Mouse (Mus musculus) G1E-ER4 (cell line): ENCODE data around the gene Ccdc148. TPM values are rescaled to one million over a fixed set of nuclear protein-coding genes. Genes with fewer than 3 reads are reported as not detected.

Experiments used
- GATA1 ChIP-seq: IDR thresholded peaks from one replicate; pipeline ENCODE4 v1.8.0; 2012; ENCODE audit warnings: low read length, inconsistent platforms
- polyA plus RNA-seq: library from polyadenylated mRNA; stranded (reverse); fragments of >175 nt; gene quantifications from 2 replicates; pipeline ENCODE4 v1.2.3, GENCODE M21; 2012

Gene Ccdc148
- polyA plus RNA-seq, 1 experiment, result not detected

- no peak for TF ChIP-seq GATA1
Measured at GRCm38 (mm10) chr2:59161441-59162284, 1.2 kb upstream of the Ccdc148 start.

GRCm38 (mm10) chr2:59161021-59161440 is 548 bp upstream of the Ccdc148 start:
- no peak for TF ChIP-seq GATA1

DNA sequence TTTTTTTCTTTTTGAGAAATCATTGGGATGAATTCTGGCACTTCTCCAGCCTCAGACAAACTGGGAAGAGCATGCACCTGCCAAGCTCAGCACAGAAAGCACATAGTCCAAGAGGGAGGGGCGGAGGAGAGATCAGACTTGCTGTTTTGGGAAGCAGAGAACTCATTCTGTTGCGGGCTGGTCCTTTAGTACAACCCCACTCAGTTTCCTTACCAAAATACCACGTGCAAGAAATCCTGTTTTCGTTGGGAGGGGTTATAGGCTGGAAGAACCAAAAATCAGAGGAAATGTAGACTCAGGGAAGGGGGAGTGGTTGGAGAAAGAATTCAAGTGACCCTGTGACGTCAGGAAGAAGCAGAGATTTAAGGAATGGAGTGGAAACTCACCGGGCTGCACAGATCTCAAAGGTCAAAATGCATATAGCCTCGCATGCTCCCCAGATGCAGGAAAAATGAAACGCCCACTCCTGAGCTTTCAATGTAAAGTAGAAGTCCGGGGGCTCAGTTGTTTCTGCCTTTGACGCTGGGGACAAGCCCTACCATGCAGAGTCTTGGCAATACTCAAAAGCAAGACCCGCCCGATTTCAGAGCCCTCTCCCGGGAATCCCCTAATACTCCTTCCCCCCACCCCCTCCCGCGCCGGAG is 400 bp downstream of the Ccdc148 start:
- no peak for TF ChIP-seq GATA1

- TF ChIP-seq GATA1, result no peak
Measured at GRCm38 (mm10) chr2:59158117-59158516, 2.4 kb downstream of the Ccdc148 start.

- TF ChIP-seq GATA1, result no peak
Measured at GRCm38 (mm10) chr2:59155428-59155827, 5.1 kb downstream of the Ccdc148 start.

GRCm38 (mm10) chr2:59131044-59131443 is 29.4 kb downstream of the Ccdc148 start:
- TF ChIP-seq GATA1, result no peak

DNA sequence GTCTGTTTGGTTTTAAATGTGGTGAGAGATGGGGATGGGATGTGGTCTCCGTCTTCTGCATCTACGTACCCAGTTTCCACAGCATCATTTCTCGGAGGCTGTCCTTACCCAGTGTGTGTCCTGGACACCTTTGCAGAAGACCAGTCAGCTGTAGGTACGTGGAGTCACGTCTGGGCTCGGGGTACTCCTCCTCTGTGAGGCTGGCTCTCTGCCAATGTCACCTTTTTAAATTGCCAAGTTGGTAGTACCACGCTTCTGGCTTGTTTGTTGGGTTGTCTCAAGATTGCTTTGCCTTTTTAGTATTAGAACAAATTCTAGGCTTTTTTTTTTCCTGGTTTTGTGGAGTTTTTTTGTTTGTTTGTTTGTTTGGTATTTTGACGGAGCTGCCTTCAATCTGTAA is 30.7 kb downstream of the Ccdc148 start:
- no peak for TF ChIP-seq GATA1

DNA sequence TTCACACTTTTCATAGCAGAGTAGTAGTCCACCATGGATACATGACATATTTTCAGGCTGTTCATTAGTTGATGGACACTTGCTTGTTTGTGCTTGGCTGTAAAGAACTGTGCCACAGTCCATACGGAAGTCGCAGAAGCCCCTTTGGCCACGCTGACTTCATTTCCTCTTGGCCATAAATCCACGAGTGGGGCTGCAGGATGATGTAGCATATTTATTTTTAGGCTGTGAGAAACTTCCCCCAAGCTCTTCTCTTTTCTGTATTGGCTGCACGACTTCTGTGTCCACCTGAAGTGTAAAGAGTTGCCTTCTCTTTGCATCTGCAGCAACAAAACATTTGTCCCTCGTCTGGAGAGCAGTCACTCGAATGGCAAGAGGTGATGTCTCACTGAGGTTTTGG is 31.5 kb downstream of the Ccdc148 start:
- no peak for TF ChIP-seq GATA1

GRCm38 (mm10) chr2:59055615-59056145 is 104.8 kb downstream of the Ccdc148 start:
- TF ChIP-seq GATA1, result no peak

DNA sequence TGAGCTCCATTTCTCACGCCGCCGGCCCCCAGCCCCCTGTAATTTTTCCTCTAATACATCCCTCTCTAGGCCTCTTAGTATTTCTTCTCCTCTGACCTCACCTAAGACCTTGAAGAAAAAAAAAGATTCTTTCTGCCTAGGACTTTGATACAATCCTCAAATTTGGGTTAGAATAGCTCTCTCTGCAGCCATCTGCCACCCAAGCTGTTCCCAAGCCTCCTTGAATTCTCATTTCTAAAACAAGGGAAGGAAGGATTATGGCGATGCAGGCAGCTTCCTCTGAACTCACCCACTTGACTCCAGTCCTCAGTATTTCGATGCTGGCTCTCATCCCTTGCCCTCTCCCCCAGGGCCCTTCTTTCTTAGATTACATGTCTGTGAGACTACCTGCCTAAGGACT is 106.1 kb downstream of the Ccdc148 start:
- no peak for TF ChIP-seq GATA1

GRCm38 (mm10) chr2:59053461-59054039 is 106.9 kb downstream of the Ccdc148 start:
- no peak for TF ChIP-seq GATA1

GRCm38 (mm10) chr2:59050245-59050824 is 110.1 kb downstream of the Ccdc148 start:
- no peak for TF ChIP-seq GATA1

DNA sequence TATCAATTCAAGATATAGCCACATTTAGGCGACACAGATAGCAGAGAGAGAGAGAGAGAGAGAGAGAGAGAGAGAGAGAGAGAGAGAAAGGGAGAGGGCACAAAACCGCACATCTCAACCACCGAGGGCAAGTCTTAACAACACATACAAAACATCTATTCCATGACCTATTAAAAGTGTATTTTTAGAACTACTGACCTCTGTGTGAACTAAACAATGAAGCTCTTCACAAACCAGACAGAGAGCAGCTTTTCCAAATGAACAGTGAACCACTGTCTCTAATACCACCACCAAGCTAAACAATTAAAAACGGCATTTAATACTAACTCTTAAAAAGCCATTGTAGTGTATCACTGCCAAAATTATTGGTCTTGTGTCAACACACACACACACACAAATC is 110.8 kb downstream of the Ccdc148 start:
- no peak for TF ChIP-seq GATA1

GRCm38 (mm10) chr2:59048775-59049451 is 111.6 kb downstream of the Ccdc148 start:
- no peak for TF ChIP-seq GATA1

GRCm38 (mm10) chr2:59043313-59044032 is 117.0 kb downstream of the Ccdc148 start:
- no peak for TF ChIP-seq GATA1
